Mouse (Mus musculus) intestine, postnatal 0 days (tissue): ENCODE results near the gene Cox16. TPM values are rescaled to one million over a fixed set of nuclear protein-coding genes. Genes with fewer than 3 reads are reported as not detected.
"Not testable (repeated sequence)": the region's sequence is repeated elsewhere in the genome, so short reads cannot be mapped to it uniquely, and the experiment has no call there.

Source experiments
- ATAC-seq: fragments of 200-750 bp; cut with Nextera tagmentation; 2 replicates; pipeline ENCODE4 v1.8.0; 2017; ENCODE audit warnings: mild to moderate bottlenecking, moderate TSS enrichment, moderate library complexity
- H3K27ac ChIP-seq: fragments of 300-500 bp; sonication (generic); 2 replicates; pipeline ENCODE4 v1.5.1; 2014; ENCODE audit warnings: mild to moderate bottlenecking, low read depth, low read length, moderate library complexity
- H3K27me3 ChIP-seq: fragments of 300-500 bp; sonication (generic); replicated peaks from 2 replicates; pipeline ENCODE4 v1.6.1; 2014; ENCODE audit warnings: low read length, mixed read lengths; ENCODE audit not compliant: control insufficient read depth, insufficient read depth
- H3K36me3 ChIP-seq: fragments of 300-500 bp; sonication (generic); 2 replicates; pipeline ENCODE4 v1.6.1; 2014; ENCODE audit warnings: mild to moderate bottlenecking, moderate library complexity; ENCODE audit not compliant: control insufficient read depth, insufficient read depth
- H3K4me1 ChIP-seq: fragments of 300-500 bp; sonication (generic); replicated peaks from 2 replicates; pipeline ENCODE4 v1.6.1; 2014; ENCODE audit warnings: antibody characterized with exemption, low read length, mixed read lengths; ENCODE audit not compliant: control insufficient read depth, insufficient read depth
- H3K4me2 ChIP-seq: fragments of 300-500 bp; sonication (generic); replicated peaks from 2 replicates; pipeline ENCODE4 v1.6.1; 2014; ENCODE audit warnings: low read depth, mild to moderate bottlenecking, moderate library complexity
- H3K4me3 ChIP-seq: fragments of 300-500 bp; sonication (generic); 2 replicates; pipeline ENCODE4 v1.5.1; 2014; ENCODE audit warnings: low read depth, low read length
- H3K9ac ChIP-seq: fragments of 300-500 bp; sonication (generic); 2 replicates; pipeline ENCODE4 v1.6.1; 2014; ENCODE audit warnings: mild to moderate bottlenecking, low read depth, low read length
- H3K9me3 ChIP-seq: fragments of 300-500 bp; sonication (generic); 2 replicates; pipeline ENCODE4 v1.6.1; 2016; ENCODE audit warnings: mixed run types; ENCODE audit not compliant: control insufficient read depth
- CTCF ChIP-seq: sonication (generic); IDR thresholded peaks from 2 replicates; pipeline ENCODE4 v1.5.1; 2016; ENCODE audit warnings: low read depth, mild to moderate bottlenecking, control low read depth, antibody characterized with exemption, moderate library complexity
- WGBS: fragments of 180-500 bp; shearing (Covaris S2); extraction: QIAGEN DNeasy Blood & Tissue Kit; methylation state at CpG from one replicate; pipeline ENCODE4 v1.1.7; 2014; 5-methylcytosine and 5-hydroxymethylcytosine counted together
- polyA plus RNA-seq: library from polyadenylated mRNA; unstranded; fragments of >200 nt; fragmentation: Nextera tagmentation; extraction: Ambion mirVana; gene quantifications from 2 replicates; pipeline ENCODE4 v1.2.1, GENCODE M21; 2015

The Cox16 gene
- polyA plus RNA-seq, 1 experiment from 2014 or later = 187 TPM

- no peaks in the 10 kb centered on the region for H3K36me3 ChIP-seq
- H3K9me3 ChIP-seq = no peaks in the 10 kb centered on the region
- no peaks in the 10 kb centered on the region for H3K27me3 ChIP-seq
- TF ChIP-seq CTCF = no peak
- H3K27ac ChIP-seq = peak overlapping the region; percentile 94
- WGBS = 50% methylated on average over 6 of the region's 6 CpGs
- no peak overlapping the region for H3K9ac ChIP-seq
- peak overlapping the region; percentile 79 for H3K4me3 ChIP-seq
- peak overlapping the region; percentile 70 for H3K4me2 ChIP-seq
- no peaks in the 10 kb centered on the region for H3K4me1 ChIP-seq
- no peak for ATAC-seq
Observed at GRCm38 (mm10) chr12:81485311-81485710, 384 bp upstream of the Cox16 start.

- peak overlapping the region; percentile 61 for H3K9ac ChIP-seq
- WGBS = 1% methylated on average over 7 of the region's 7 CpGs
- no peak for TF ChIP-seq CTCF
- no peaks in the 10 kb centered on the region; the same call in 1 of the 2 replicates for H3K36me3 ChIP-seq
- no peaks in the 10 kb centered on the region for H3K27me3 ChIP-seq
- no peaks in the 10 kb centered on the region for H3K4me1 ChIP-seq
- no peak for ATAC-seq
- peak overlapping the region; percentile 70 for H3K4me2 ChIP-seq
- H3K9me3 ChIP-seq = no peaks in the 10 kb centered on the region
- H3K27ac ChIP-seq = peak overlapping the region; percentile 94; the same call in 1 of the 2 replicates
- peak overlapping the region; percentile 79 for H3K4me3 ChIP-seq
Observed at GRCm38 (mm10) chr12:81484212-81484611, 715 bp downstream of the Cox16 start.

- Histone ChIP-seq H3K4me2 (peak overlapping the region; percentile 70), H3K4me3 (peak overlapping the region; percentile 79), H3K27me3 (no peaks in the 10 kb centered on the region), H3K9ac (peak overlapping the region; percentile 61; the same call in 1 of the 2 replicates), H3K4me1 (no peaks in the 10 kb centered on the region), H3K27ac (no peak overlapping the region), H3K36me3 (no peaks in the 10 kb centered on the region; the same call in 1 of the 2 replicates), H3K9me3 (no peaks in the 10 kb centered on the region)
- no peak for ATAC-seq
- 37% methylated on average over 17 of the region's 17 CpGs for WGBS
- TF ChIP-seq CTCF = no peak
Observed at GRCm38 (mm10) chr12:81483656-81484055, 1.3 kb downstream of the Cox16 start.

GRCm38 (mm10) chr12:81459051-81459450 lies 25.9 kb downstream of the Cox16 start:
- 94% methylated on average over 7 of the region's 7 CpGs for WGBS
- not testable (repeated sequence) for H3K27ac ChIP-seq

GRCm38 (mm10) chr12:81438985-81439384 lies 45.9 kb downstream of the Cox16 start:
- not testable (repeated sequence) for H3K4me1 ChIP-seq, H3K4me3 ChIP-seq, H3K27ac ChIP-seq, H3K9ac ChIP-seq, ATAC-seq, H3K36me3 ChIP-seq, H3K27me3 ChIP-seq, H3K4me2 ChIP-seq, H3K9me3 ChIP-seq
- 93% methylated on average over 9 of the region's 9 CpGs for WGBS

More at GRCm38 (mm10) chr12:81459051-81459450, 25.9 kb downstream of the Cox16 start:
- not testable (repeated sequence) for H3K27me3 ChIP-seq, H3K4me1 ChIP-seq, H3K4me2 ChIP-seq, H3K36me3 ChIP-seq, H3K9me3 ChIP-seq, ATAC-seq, H3K9ac ChIP-seq, H3K4me3 ChIP-seq

- H3K4me1 ChIP-seq, H3K4me2 ChIP-seq, H3K4me3 ChIP-seq, H3K27me3 ChIP-seq, H3K36me3 ChIP-seq, H3K9ac ChIP-seq, H3K27ac ChIP-seq, H3K9me3 ChIP-seq: not testable (repeated sequence)
- peak; percentile 91 for ATAC-seq
- 39% methylated on average over 2 of the region's 2 CpGs for WGBS
Observed at GRCm38 (mm10) chr12:81434778-81435177, 50.1 kb downstream of the Cox16 start.

- no peak for ATAC-seq
- H3K4me3 ChIP-seq = no peak within 1 kb of the TSS
- H3K9ac ChIP-seq = no peak within 1 kb of the TSS
- no peaks in the 10 kb centered on the region for H3K4me1 ChIP-seq
- 92% methylated on average over 1 of the region's 1 CpGs for WGBS
- H3K4me2 ChIP-seq = no peak within 1 kb of the TSS
- no peak within 1 kb of the TSS for H3K27ac ChIP-seq
- H3K27me3 ChIP-seq = no peaks in the 10 kb centered on the region
- peaks cover 8% of the 10 kb centered on the region; the same call in 1 of the 2 replicates for H3K36me3 ChIP-seq
- no peak for TF ChIP-seq CTCF
- peaks cover 18% of the 10 kb centered on the region for H3K9me3 ChIP-seq
Observed at GRCm38 (mm10) chr12:81421846-81422245, 63.1 kb downstream of the Cox16 start, which contains the start of gene Adam4. Gene Adam4 (minus strand): TSS chr12:81421946.
